Mouse (Mus musculus) right cerebral cortex, postnatal 10 days (tissue): ENCODE measurements around the gene Naa25.

Experiments
- DNase-seq, 2 experiments: peaks; one replicate each; pipeline ENCODE4 v3.0.0; 2021; ENCODE audit warnings: low spot score in 2 of 2

Naa25 gene

GRCm38 (mm10) chr5:121392667-121393380, 4.9 kb upstream of the Naa25 start:
- peak in 1 of 2 experiments; percentile 50 for DNase-seq

GRCm38 (mm10) chr5:121393402-121393801, 4.3 kb upstream of the Naa25 start:
- DNase-seq: no peak

GRCm38 (mm10) chr5:121395621-121396020, 2.1 kb upstream of the Naa25 start:
- DNase-seq: no peak

- DNase-seq: peak; percentile 60 to 63
These were observed 619 bp downstream of the Naa25 start for GRCm38 (mm10) chr5:121398146-121398964.

- DNase-seq: no peak
These were observed 1.3 kb downstream of the Naa25 start for GRCm38 (mm10) chr5:121398965-121399462.

GRCm38 (mm10) chr5:121399540-121399939, 1.8 kb downstream of the Naa25 start:
- DNase-seq: no peak

- DNase-seq: no peak
These were observed 2.3 kb downstream of the Naa25 start for GRCm38 (mm10) chr5:121400064-121400463.

- DNase-seq: no peak
These were observed 3.1 kb downstream of the Naa25 start for GRCm38 (mm10) chr5:121400849-121401248.

GRCm38 (mm10) chr5:121407856-121408255, 10.1 kb downstream of the Naa25 start:
- no peak for DNase-seq

GRCm38 (mm10) chr5:121410975-121411374, 13.2 kb downstream of the Naa25 start:
- DNase-seq: no peak

- no peak for DNase-seq
These were observed 23.0 kb downstream of the Naa25 start for GRCm38 (mm10) chr5:121420721-121421120.

- DNase-seq: no peak
These were observed 25.1 kb downstream of the Naa25 start for GRCm38 (mm10) chr5:121422787-121423186.

GRCm38 (mm10) chr5:121423297-121423696, 25.6 kb downstream of the Naa25 start:
- DNase-seq: no peak

GRCm38 (mm10) chr5:121428954-121429353, 31.2 kb downstream of the Naa25 start:
- DNase-seq: no peak

- no peak for DNase-seq
These were observed 40.4 kb downstream of the Naa25 start for GRCm38 (mm10) chr5:121438131-121438530.

- DNase-seq: no peak
These were observed 41.0 kb downstream of the Naa25 start for GRCm38 (mm10) chr5:121438756-121439155.

- peak; percentile 74 for DNase-seq
These were observed 45.8 kb downstream of the Naa25 start for GRCm38 (mm10) chr5:121443548-121443947.

GRCm38 (mm10) chr5:121444870-121445269, 47.1 kb downstream of the Naa25 start:
- DNase-seq: no peak

GRCm38 (mm10) chr5:121448450-121448849, 50.7 kb downstream of the Naa25 start:
- no peak for DNase-seq

GRCm38 (mm10) chr5:121449976-121450375, 52.2 kb downstream of the Naa25 start:
- DNase-seq: peak; percentile 48 to 59

- DNase-seq: no peak
These were observed 52.7 kb downstream of the Naa25 start for GRCm38 (mm10) chr5:121450476-121450875.

GRCm38 (mm10) chr5:121451203-121451602, 53.5 kb downstream of the Naa25 start:
- no peak for DNase-seq

GRCm38 (mm10) chr5:121451644-121452025, 53.9 kb downstream of the Naa25 start, which contains the start of gene Tmem116:
Gene Tmem116, plus strand, starts transcription at chr5:121451893.
- peak; percentile 51 to 52 for DNase-seq
